Mouse (Mus musculus) lung, embryonic 16.5 days (tissue): Measurements from ENCODE around the gene Ppp1r14c. TPM values are rescaled to one million over a fixed set of nuclear protein-coding genes. Genes with fewer than 3 reads are reported as not detected.
"Not testable (repeated sequence)": the region's sequence is repeated elsewhere in the genome, so short reads cannot be mapped to it uniquely, and the experiment has no call there.

Experiments
- ATAC-seq: fragments of 200-750 bp; cut with Nextera tagmentation; 2 replicates; pipeline ENCODE4 v1.8.0; 2017; ENCODE audit warnings: low read depth, mild to moderate bottlenecking, moderate library complexity
- H3K27ac ChIP-seq: fragments of 300-500 bp; sonication (generic); 2 replicates; pipeline ENCODE4 v1.5.1; 2014; ENCODE audit warnings: mild to moderate bottlenecking, control low read depth, low read length
- H3K27me3 ChIP-seq: fragments of 300-500 bp; sonication (generic); 2 replicates; pipeline ENCODE4 v1.6.1; 2014; ENCODE audit warnings: low read depth, low read length, mixed read lengths; ENCODE audit not compliant: control insufficient read depth, insufficient read depth
- H3K36me3 ChIP-seq: fragments of 300-500 bp; sonication (generic); 2 replicates; pipeline ENCODE4 v1.6.1; 2014; ENCODE audit warnings: low read length; ENCODE audit not compliant: control insufficient read depth, insufficient read depth
- H3K4me1 ChIP-seq: fragments of 300-500 bp; sonication (generic); replicated peaks from 2 replicates; pipeline ENCODE4 v1.6.1; 2014; ENCODE audit warnings: low read length, mixed read lengths; ENCODE audit not compliant: control insufficient read depth, insufficient read depth
- H3K4me2 ChIP-seq: fragments of 300-500 bp; sonication (generic); 2 replicates; pipeline ENCODE4 v1.6.1; 2014; ENCODE audit warnings: low read depth, low read length, control low read depth
- H3K4me3 ChIP-seq: fragments of 300-500 bp; sonication (generic); 2 replicates; pipeline ENCODE4 v1.5.1; 2014; ENCODE audit warnings: mild to moderate bottlenecking, low read length, control low read depth
- H3K9ac ChIP-seq: fragments of 300-500 bp; sonication (generic); 2 replicates; pipeline ENCODE4 v1.6.1; 2014; ENCODE audit warnings: low read length, control low read depth
- H3K9me3 ChIP-seq: fragments of 300-500 bp; sonication (generic); 2 replicates; pipeline ENCODE4 v1.6.1; 2016; ENCODE audit warnings: low read length; ENCODE audit not compliant: control insufficient read depth
- WGBS: fragments of 180-500 bp; shearing (Covaris S2); extraction: QIAGEN DNeasy Blood & Tissue Kit; methylation state at CpG from one replicate; pipeline ENCODE4 v1.1.7; 2014; 5-methylcytosine and 5-hydroxymethylcytosine counted together
- polyA plus RNA-seq: library from polyadenylated mRNA; unstranded; fragments of >200 nt; fragmentation: Nextera tagmentation; extraction: Ambion mirVana; gene quantifications from 2 replicates; pipeline ENCODE4 v1.2.1, GENCODE M21; 2015

Gene Ppp1r14c
- polyA plus RNA-seq, 1 experiment from 2014 or later: 125 TPM

- H3K4me1 ChIP-seq, H3K9ac ChIP-seq, H3K9me3 ChIP-seq, H3K27me3 ChIP-seq, H3K36me3 ChIP-seq, H3K4me3 ChIP-seq, H3K4me2 ChIP-seq: not testable (repeated sequence)
- peak; percentile 83 for ATAC-seq
- WGBS: 60% methylated on average over 10 of the region's 10 CpGs
- H3K27ac ChIP-seq: peak overlapping the region; percentile 81
Observed at GRCm38 (mm10) chr10:3446748-3447147, 80.9 kb downstream of the Ppp1r14c start.

GRCm38 (mm10) chr10:3448699-3449098, 82.8 kb downstream of the Ppp1r14c start:
- Histone ChIP-seq H3K9ac (no peak overlapping the region), H3K4me3 (no peak overlapping the region), H3K4me2 (no peak overlapping the region), H3K27ac (peak overlapping the region; percentile 31), H3K4me1 (peaks cover 15% of the 10 kb centered on the region; the same call in 1 of the 2 replicates), H3K9me3 (no peaks in the 10 kb centered on the region), H3K27me3 (no peaks in the 10 kb centered on the region; the same call in 1 of the 2 replicates), H3K36me3 (no peaks in the 10 kb centered on the region)
- ATAC-seq: peak; percentile 21; the same call in 1 of the 2 replicates
- 54% methylated on average over 5 of the region's 5 CpGs for WGBS

GRCm38 (mm10) chr10:3451930-3452329, 86.1 kb downstream of the Ppp1r14c start:
- WGBS: 83% methylated on average over 4 of the region's 4 CpGs
- H3K4me2 ChIP-seq: no peak overlapping the region
- no peak overlapping the region for H3K4me3 ChIP-seq
- H3K4me1 ChIP-seq: peaks cover 17% of the 10 kb centered on the region; the same call in 1 of the 2 replicates
- peak overlapping the region; percentile 80 for H3K27ac ChIP-seq
- H3K27me3 ChIP-seq: no peaks in the 10 kb centered on the region
- H3K9ac ChIP-seq: no peak overlapping the region
- no peak for ATAC-seq
- H3K36me3 ChIP-seq: no peaks in the 10 kb centered on the region
- H3K9me3 ChIP-seq: no peaks in the 10 kb centered on the region

- Histone ChIP-seq H3K9ac (no peak overlapping the region), H3K36me3 (no peaks in the 10 kb centered on the region), H3K27ac (peak overlapping the region; percentile 80), H3K27me3 (no peaks in the 10 kb centered on the region), H3K4me3 (no peak overlapping the region), H3K4me2 (no peak overlapping the region), H3K4me1 (peaks cover 15% of the 10 kb centered on the region; the same call in 1 of the 2 replicates), H3K9me3 (no peaks in the 10 kb centered on the region)
- 56% methylated on average over 3 of the region's 3 CpGs for WGBS
- peak; percentile 94 for ATAC-seq
Observed at GRCm38 (mm10) chr10:3452822-3453475, 87.1 kb downstream of the Ppp1r14c start.

GRCm38 (mm10) chr10:3458686-3459085, 92.8 kb downstream of the Ppp1r14c start:
- Histone ChIP-seq H3K4me1 (0 out of 2 replicates have a peak, but pooled peaks cover 2% of the 10 kb centered on the region), H3K27ac (no peak overlapping the region), H3K4me3 (no peak overlapping the region), H3K36me3 (no peaks in the 10 kb centered on the region), H3K4me2 (no peak overlapping the region), H3K27me3 (no peaks in the 10 kb centered on the region), H3K9ac (no peak overlapping the region), H3K9me3 (no peaks in the 10 kb centered on the region)
- 79% methylated on average over 1 of the region's 1 CpGs for WGBS
- no peak for ATAC-seq

GRCm38 (mm10) chr10:3460841-3461240, 95.0 kb downstream of the Ppp1r14c start:
- Histone ChIP-seq H3K4me1 (no peaks in the 10 kb centered on the region), H3K4me3 (no peak overlapping the region), H3K9me3 (no peaks in the 10 kb centered on the region), H3K9ac (no peak overlapping the region), H3K36me3 (no peaks in the 10 kb centered on the region), H3K27me3 (no peaks in the 10 kb centered on the region), H3K4me2 (no peak overlapping the region), H3K27ac (no peak overlapping the region)
- WGBS: 93% methylated on average over 1 of the region's 1 CpGs
- no peak for ATAC-seq

- 70% methylated on average over 4 of the region's 4 CpGs for WGBS
- Histone ChIP-seq H3K9ac (no peak overlapping the region), H3K27me3 (no peaks in the 10 kb centered on the region), H3K27ac (no peak overlapping the region), H3K4me3 (no peak overlapping the region), H3K9me3 (no peaks in the 10 kb centered on the region), H3K4me2 (no peak overlapping the region), H3K4me1 (0 out of 2 replicates have a peak, but pooled peaks cover 2% of the 10 kb centered on the region), H3K36me3 (no peaks in the 10 kb centered on the region)
- ATAC-seq: no peak; the same call in 1 of the 2 replicates
Observed at GRCm38 (mm10) chr10:3466135-3466626, 100.3 kb downstream of the Ppp1r14c start.

- no peak overlapping the region for H3K9ac ChIP-seq
- H3K4me3 ChIP-seq: no peak overlapping the region
- no peaks in the 10 kb centered on the region for H3K9me3 ChIP-seq
- 0 out of 2 replicates have a peak, but pooled peaks cover 2% of the 10 kb centered on the region for H3K4me1 ChIP-seq
- no peaks in the 10 kb centered on the region for H3K36me3 ChIP-seq
- H3K27ac ChIP-seq: no peak overlapping the region
- H3K4me2 ChIP-seq: no peak overlapping the region
- no peaks in the 10 kb centered on the region for H3K27me3 ChIP-seq
- peak; percentile 72 for ATAC-seq
- WGBS: 50% methylated on average over 4 of the region's 4 CpGs
Observed at GRCm38 (mm10) chr10:3468590-3468989, 102.7 kb downstream of the Ppp1r14c start.

- Histone ChIP-seq H3K27me3 (no peaks in the 10 kb centered on the region), H3K4me2 (no peak overlapping the region), H3K4me1 (no peaks in the 10 kb centered on the region), H3K4me3 (no peak overlapping the region), H3K9me3 (no peaks in the 10 kb centered on the region), H3K36me3 (no peaks in the 10 kb centered on the region), H3K27ac (no peak overlapping the region), H3K9ac (no peak overlapping the region)
- no peak for ATAC-seq
- WGBS: 69% methylated on average over 1 of the region's 1 CpGs
Observed at GRCm38 (mm10) chr10:3476611-3477010, 110.8 kb downstream of the Ppp1r14c start.
